Mouse (Mus musculus): Measurements from ENCODE around the gene Gm8180. TPM values are rescaled to one million over a fixed set of nuclear protein-coding genes. Genes with fewer than 3 reads are reported as not detected.

The Gm8180 gene
- total and polyA plus RNA-seq, 3 experiments = not detected

Other genes starting within 250 kb of the Gm8180 start
- not detected in 2 replicates for gene Gm5799, start 241.2 kb downstream of the Gm8180 start, total RNA-seq (2012; rRNA removed)
- gene Gm5799, start 241.2 kb downstream of the Gm8180 start, polyA plus RNA-seq (2012; ENCODE audit: insufficient read depth in 1 of 2, insufficient read length in 2 of 2, low read depth in 1 of 2, low replicate concordance in 2 of 2, missing spikeins in 1 of 2) = not detected
- gene Gm17654, start 205.6 kb downstream of the Gm8180 start, total RNA-seq (2012; rRNA removed) = not detected in 2 replicates
- gene Gm17654, start 205.6 kb downstream of the Gm8180 start, polyA plus RNA-seq (2012; ENCODE audit: insufficient read depth in 1 of 2, insufficient read length in 2 of 2, low read depth in 1 of 2, low replicate concordance in 2 of 2, missing spikeins in 1 of 2) = not detected
- gene Gm10375, start 176.7 kb downstream of the Gm8180 start, total RNA-seq (2012; rRNA removed) = not detected in 2 replicates
- gene Gm10375, start 176.7 kb downstream of the Gm8180 start, polyA plus RNA-seq (2012; ENCODE audit: insufficient read depth in 1 of 2, insufficient read length in 2 of 2, low read depth in 1 of 2, low replicate concordance in 2 of 2, missing spikeins in 1 of 2) = not detected
- gene Gm8165, start 107.5 kb downstream of the Gm8180 start, total RNA-seq (2012; rRNA removed) = not detected in 2 replicates
- gene Gm8165, start 107.5 kb downstream of the Gm8180 start, polyA plus RNA-seq (2012; ENCODE audit: insufficient read depth in 1 of 2, insufficient read length in 2 of 2, low read depth in 1 of 2, low replicate concordance in 2 of 2, missing spikeins in 1 of 2) = not detected
- 6.6 and 9.2 TPM in 2 replicates for gene Gm7324, start 86.9 kb downstream of the Gm8180 start, total RNA-seq (2012; rRNA removed)
- gene Gm7324, start 86.9 kb downstream of the Gm8180 start, polyA plus RNA-seq (2012; ENCODE audit: insufficient read depth in 1 of 2, insufficient read length in 2 of 2, low read depth in 1 of 2, low replicate concordance in 2 of 2, missing spikeins in 1 of 2) = 1 to 10 TPM in 1 of 2 experiments, not detected in 1; 3.1 TPM
- not detected in 2 replicates for gene Gm16506, start 57.3 kb downstream of the Gm8180 start, total RNA-seq (2012; rRNA removed)
- not detected for gene Gm16506, start 57.3 kb downstream of the Gm8180 start, polyA plus RNA-seq (2012; ENCODE audit: insufficient read depth in 1 of 2, insufficient read length in 2 of 2, low read depth in 1 of 2, low replicate concordance in 2 of 2, missing spikeins in 1 of 2)
- gene Gm6526, start 36.9 kb downstream of the Gm8180 start, total RNA-seq (2012; rRNA removed) = 1.2 TPM in 2 replicates
- gene Gm6526, start 36.9 kb downstream of the Gm8180 start, polyA plus RNA-seq (2012; ENCODE audit: insufficient read depth in 1 of 2, insufficient read length in 2 of 2, low read depth in 1 of 2, low replicate concordance in 2 of 2, missing spikeins in 1 of 2) = under 1 TPM in 1 of 2 experiments, not detected in 1; 0.36 TPM
- gene Ear1, start 90.8 kb upstream of the Gm8180 start, total RNA-seq (2012; rRNA removed) = not detected in 2 replicates
- gene Ear1, start 90.8 kb upstream of the Gm8180 start, polyA plus RNA-seq (2012; ENCODE audit: insufficient read depth in 1 of 2, insufficient read length in 2 of 2, low read depth in 1 of 2, low replicate concordance in 2 of 2, missing spikeins in 1 of 2) = not detected
- not detected in 2 replicates for gene Ear10, start 138.8 kb upstream of the Gm8180 start, total RNA-seq (2012; rRNA removed)
- not detected for gene Ear10, start 138.8 kb upstream of the Gm8180 start, polyA plus RNA-seq (2012; ENCODE audit: insufficient read depth in 1 of 2, insufficient read length in 2 of 2, low read depth in 1 of 2, low replicate concordance in 2 of 2, missing spikeins in 1 of 2)
- gene Gm8113, start 140.6 kb upstream of the Gm8180 start, total RNA-seq (2012; rRNA removed) = 18.1 and 18.3 TPM in 2 replicates
- 10 to 100 TPM in 1 of 2 experiments, not detected in 1; 21.2 TPM for gene Gm8113, start 140.6 kb upstream of the Gm8180 start, polyA plus RNA-seq (2012; ENCODE audit: insufficient read depth in 1 of 2, insufficient read length in 2 of 2, low read depth in 1 of 2, low replicate concordance in 2 of 2, missing spikeins in 1 of 2)
- gene Ang5, start 172.3 kb upstream of the Gm8180 start, total RNA-seq (2012; rRNA removed) = not detected in 2 replicates
- not detected for gene Ang5, start 172.3 kb upstream of the Gm8180 start, polyA plus RNA-seq (2012; ENCODE audit: insufficient read depth in 1 of 2, insufficient read length in 2 of 2, low read depth in 1 of 2, low replicate concordance in 2 of 2, missing spikeins in 1 of 2)
- not detected in 2 replicates for gene Ang6, start 217.5 kb upstream of the Gm8180 start, total RNA-seq (2012; rRNA removed)
- gene Ang6, start 217.5 kb upstream of the Gm8180 start, polyA plus RNA-seq (2012; ENCODE audit: insufficient read depth in 1 of 2, insufficient read length in 2 of 2, low read depth in 1 of 2, low replicate concordance in 2 of 2, missing spikeins in 1 of 2) = not detected

All from MEL (cell line).